Mouse (Mus musculus): ENCODE measurements at regions not wholly inside any gene's neighbourhood (a gene's known extent, or its start where the extent isn't known, plus 50 kb on each side); places are given as distances from the start of the nearest gene placed in this dataset.
A peak's percentile ranks its signal among the peaks of the same experiment; 100 is the strongest.

GRCm38 (mm10) chr1:52299559-52299958 is 66.5 kb upstream of the Gls start:
- 75% methylated on average over 7 of the region's 7 CpGs for WGBS
- H3K27ac ChIP-seq (replicated peaks; ENCODE audit: low read depth, low read length), result no peak overlapping the region
- DNase-seq (ENCODE audit: low spot score) (no peak), ATAC-seq (ENCODE audit: insufficient number of reproducible peaks, low FRiP score, low TSS enrichment, low read depth) (no peak)
- no peak overlapping the region for H3K4me2 ChIP-seq (ENCODE audit: low read depth, severe bottlenecking)
- H3K4me3 ChIP-seq (ENCODE audit: low read depth, low read length), result no peak overlapping the region
- no peaks in the 10 kb centered on the region for H3K9me3 ChIP-seq (ENCODE audit: control insufficient read depth, low read length)
- no peaks in the 10 kb centered on the region for H3K4me1 ChIP-seq (ENCODE audit: control insufficient read depth, insufficient read depth, low read length)
- H3K9ac ChIP-seq (ENCODE audit: low read length), result no peak overlapping the region
- no peaks in the 10 kb centered on the region for H3K27me3 ChIP-seq (ENCODE audit: control insufficient read depth, insufficient read depth, low read length)
- no peaks in the 10 kb centered on the region for H3K36me3 ChIP-seq (ENCODE audit: control insufficient read depth, insufficient read depth, low read length)

GRCm38 (mm10) chr1:52298336-52298735 is 65.3 kb upstream of the Gls start:
- H3K27me3 ChIP-seq (ENCODE audit: control insufficient read depth, insufficient read depth, low read length), result no peaks in the 10 kb centered on the region
- H3K4me1 ChIP-seq (ENCODE audit: control insufficient read depth, insufficient read depth, low read length), result no peaks in the 10 kb centered on the region
- DNase-seq (ENCODE audit: low spot score), result no peak
- H3K27ac ChIP-seq (replicated peaks; ENCODE audit: low read depth, low read length), result no peak overlapping the region
- H3K36me3 ChIP-seq (ENCODE audit: control insufficient read depth, insufficient read depth, low read length), result no peaks in the 10 kb centered on the region
- no peak overlapping the region for H3K9ac ChIP-seq (ENCODE audit: low read length)
- no peak for ATAC-seq (ENCODE audit: insufficient number of reproducible peaks, low FRiP score, low TSS enrichment, low read depth)
- no peaks in the 10 kb centered on the region for H3K9me3 ChIP-seq (ENCODE audit: control insufficient read depth, low read length)
- H3K4me3 ChIP-seq (ENCODE audit: low read depth, low read length), result no peak overlapping the region
- WGBS, result 83% methylated on average over 5 of the region's 5 CpGs
- no peak overlapping the region for H3K4me2 ChIP-seq (ENCODE audit: low read depth, severe bottlenecking)

GRCm38 (mm10) chr1:52296178-52296577 is 63.1 kb upstream of the Gls start:
- Histone ChIP-seq H3K9ac (ENCODE audit: low read length) (no peak overlapping the region), H3K27me3 (ENCODE audit: control insufficient read depth, insufficient read depth, low read length) (no peaks in the 10 kb centered on the region), H3K4me2 (ENCODE audit: low read depth, severe bottlenecking) (no peak overlapping the region), H3K27ac (replicated peaks; ENCODE audit: low read depth, low read length) (no peak overlapping the region), H3K4me3 (ENCODE audit: low read depth, low read length) (no peak overlapping the region), H3K9me3 (ENCODE audit: control insufficient read depth, low read length) (no peaks in the 10 kb centered on the region), H3K4me1 (ENCODE audit: control insufficient read depth, insufficient read depth, low read length) (no peaks in the 10 kb centered on the region), H3K36me3 (ENCODE audit: control insufficient read depth, insufficient read depth, low read length) (no peaks in the 10 kb centered on the region)
- ATAC-seq (ENCODE audit: insufficient number of reproducible peaks, low FRiP score, low TSS enrichment, low read depth) (no peak), DNase-seq (ENCODE audit: low spot score) (no peak)
- 64% methylated on average over 2 of the region's 2 CpGs for WGBS

GRCm38 (mm10) chr1:52294521-52294920 is 61.5 kb upstream of the Gls start:
- no peaks in the 10 kb centered on the region for H3K4me1 ChIP-seq (ENCODE audit: control insufficient read depth, insufficient read depth, low read length)
- no peak for ATAC-seq (ENCODE audit: insufficient number of reproducible peaks, low FRiP score, low TSS enrichment, low read depth)

GRCm38 (mm10) chr1:52293393-52294099 is 60.5 kb upstream of the Gls start:
- DNase-seq (ENCODE audit: low spot score) (peak; percentile 34), ATAC-seq (ENCODE audit: insufficient number of reproducible peaks, low FRiP score, low TSS enrichment, low read depth) (peak; percentile 67; the same call in 1 of the 2 replicates)
- no peak overlapping the region for H3K27ac ChIP-seq (replicated peaks; ENCODE audit: low read depth, low read length)
- H3K9ac ChIP-seq (ENCODE audit: low read length), result no peak overlapping the region
- H3K4me2 ChIP-seq (ENCODE audit: low read depth, severe bottlenecking), result no peak overlapping the region
- no peaks in the 10 kb centered on the region for H3K27me3 ChIP-seq (ENCODE audit: control insufficient read depth, insufficient read depth, low read length)
- no peaks in the 10 kb centered on the region for H3K9me3 ChIP-seq (ENCODE audit: control insufficient read depth, low read length)
- WGBS, result 19% methylated on average over 5 of the region's 5 CpGs
- H3K4me3 ChIP-seq (ENCODE audit: low read depth, low read length), result no peak overlapping the region
- H3K4me1 ChIP-seq (ENCODE audit: control insufficient read depth, insufficient read depth, low read length), result no peaks in the 10 kb centered on the region
- H3K36me3 ChIP-seq (ENCODE audit: control insufficient read depth, insufficient read depth, low read length), result no peaks in the 10 kb centered on the region

More at GRCm38 (mm10) chr1:52294521-52294920, 61.5 kb upstream of the Gls start:
- DNase-seq (ENCODE audit: low spot score), result no peak
- Histone ChIP-seq H3K27me3 (ENCODE audit: control insufficient read depth, insufficient read depth, low read length) (no peaks in the 10 kb centered on the region), H3K27ac (replicated peaks; ENCODE audit: low read depth, low read length) (no peak overlapping the region), H3K36me3 (ENCODE audit: control insufficient read depth, insufficient read depth, low read length) (no peaks in the 10 kb centered on the region), H3K9ac (ENCODE audit: low read length) (no peak overlapping the region), H3K9me3 (ENCODE audit: control insufficient read depth, low read length) (no peaks in the 10 kb centered on the region), H3K4me2 (ENCODE audit: low read depth, severe bottlenecking) (no peak overlapping the region), H3K4me3 (ENCODE audit: low read depth, low read length) (no peak overlapping the region)
- WGBS, result 58% methylated on average over 2 of the region's 2 CpGs

Measured in limb, embryonic 11.5 days (tissue).